Mouse (Mus musculus): ENCODE results near the gene Arl15.

Arl15 gene

DNA sequence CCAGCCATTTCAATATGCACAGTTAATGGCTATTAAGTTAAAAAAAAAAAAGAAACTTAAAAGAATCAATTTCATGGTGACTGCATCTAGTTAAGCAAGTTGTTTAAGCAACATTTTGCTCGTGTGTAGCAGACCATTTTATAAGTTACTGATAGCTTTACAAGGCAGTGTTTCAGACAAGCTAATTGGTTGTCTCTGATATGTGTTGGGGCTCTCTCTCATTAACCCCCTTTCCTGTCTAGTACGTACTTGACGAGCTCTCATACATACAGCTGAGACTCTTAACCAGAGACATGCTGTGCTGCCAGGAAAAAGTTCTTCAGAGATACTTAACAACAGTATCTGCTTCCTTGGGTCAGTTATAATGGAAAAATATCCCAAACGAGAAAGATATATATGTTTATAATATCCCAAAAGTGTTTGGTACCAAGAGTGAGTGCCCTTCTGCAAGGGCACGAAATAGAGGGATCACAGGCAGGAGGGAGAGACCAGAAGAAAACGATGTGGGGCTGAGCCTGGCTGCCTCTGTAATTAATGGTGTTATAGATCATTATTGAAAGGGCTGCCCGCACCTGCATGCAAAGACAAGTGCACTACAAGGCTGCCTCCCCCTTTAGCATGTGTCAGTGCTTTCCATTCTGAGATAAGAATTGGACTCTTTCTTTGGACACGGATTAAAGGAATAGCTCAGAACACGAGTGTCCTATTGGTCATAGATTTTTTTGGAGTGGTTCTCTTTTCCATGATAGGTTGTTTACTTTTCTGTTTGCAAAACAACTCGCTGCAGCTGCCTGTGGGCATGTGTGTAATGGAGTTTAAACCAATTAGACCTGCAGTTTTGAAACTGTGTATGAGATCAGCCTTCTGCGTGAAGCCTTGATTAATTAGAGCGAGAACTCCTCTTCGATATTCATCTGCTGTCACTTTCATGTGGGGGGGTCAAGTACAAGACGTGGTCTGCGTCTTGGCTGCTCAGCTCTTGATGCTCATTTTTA, 350.0 kb downstream of the Arl15 start:
- no peak for DNase-seq (ENCODE audit: low spot score in 2 of 2)

DNA sequence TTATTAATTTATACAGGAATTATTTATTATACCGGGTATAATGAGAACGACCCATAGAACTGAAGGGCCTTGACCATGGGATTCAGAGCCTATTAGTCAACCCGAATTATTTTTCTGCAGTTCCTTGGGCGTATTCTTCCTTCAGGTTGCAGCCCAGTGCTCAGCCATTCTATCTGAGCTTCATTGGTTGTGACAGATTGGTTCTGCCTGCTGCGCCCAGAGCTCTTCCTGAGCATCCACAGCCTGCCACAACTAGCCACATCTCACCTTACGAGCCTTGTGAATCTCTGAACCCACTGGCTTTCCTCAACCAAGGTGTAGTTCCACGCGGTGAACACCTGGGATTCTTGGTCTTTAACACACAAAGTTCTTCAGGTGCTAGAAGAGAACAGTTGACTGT, 350.9 kb downstream of the Arl15 start:
- no peak for DNase-seq (ENCODE audit: low spot score in 2 of 2)

DNA sequence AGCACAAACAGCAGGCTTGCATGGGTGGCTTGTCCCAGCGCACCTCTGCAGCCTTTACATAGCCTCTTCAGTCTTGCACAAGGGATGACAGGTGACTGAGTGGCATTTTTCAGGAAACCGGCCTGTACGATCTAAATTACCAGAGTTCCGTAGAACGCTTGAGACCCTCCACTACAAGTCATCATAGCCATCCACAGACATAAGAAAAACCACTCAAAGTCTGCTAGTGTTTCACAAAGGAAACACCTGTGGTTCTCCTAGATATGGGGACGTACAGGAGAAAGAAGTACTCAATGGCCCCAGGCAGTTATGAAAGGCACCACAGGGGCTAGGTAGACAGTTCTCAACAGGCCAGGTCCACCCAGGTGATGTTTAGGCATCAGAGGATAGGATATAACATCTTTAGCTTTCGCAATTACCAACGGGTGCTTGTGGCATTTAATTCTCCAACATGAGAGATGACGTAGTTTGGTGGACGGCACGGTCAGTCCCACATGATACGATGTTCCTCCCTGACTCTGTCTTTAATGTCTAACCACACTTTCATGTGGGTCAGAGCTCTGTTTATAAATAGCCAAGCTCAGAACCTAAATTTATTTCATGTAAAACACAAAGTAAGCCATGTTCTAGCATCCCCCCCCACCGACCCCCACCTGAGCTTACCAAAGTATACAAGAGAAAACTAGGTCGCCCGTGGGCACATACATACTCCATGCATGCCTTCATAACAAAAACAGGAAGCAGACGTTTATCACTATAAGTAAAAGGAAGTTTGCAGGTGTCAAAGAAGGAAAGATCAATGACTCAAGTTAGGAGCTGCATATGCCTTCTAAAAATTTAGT, 356.8 kb downstream of the Arl15 start:
- no peak for DNase-seq (ENCODE audit: low spot score in 2 of 2)

GRCm38 (mm10) chr13:114151698-114152069, 357.4 kb downstream of the Arl15 start:
- no peak for DNase-seq (ENCODE audit: low spot score in 2 of 2)

DNA sequence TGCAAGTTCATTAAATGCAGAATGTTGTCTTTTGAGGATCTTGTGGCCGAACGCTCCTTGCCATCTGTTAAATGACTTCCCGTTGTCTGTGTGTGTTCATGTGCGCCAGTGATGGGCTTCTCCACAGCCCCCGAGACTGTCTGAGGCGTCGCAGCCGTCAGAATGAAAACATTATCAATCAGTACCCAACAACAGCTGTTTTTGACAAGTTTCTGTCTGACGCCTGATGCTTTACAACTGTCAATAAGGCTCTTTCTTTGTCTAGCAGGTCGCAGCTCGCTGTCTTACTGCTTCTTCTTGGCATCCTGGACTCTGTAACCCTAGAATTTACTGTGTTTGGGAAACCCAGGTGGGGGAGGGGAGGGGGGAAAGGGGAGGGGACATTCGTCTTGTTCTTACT, 362.4 kb downstream of the Arl15 start:
- DNase-seq (ENCODE audit: low spot score in 2 of 2): no peak

DNA sequence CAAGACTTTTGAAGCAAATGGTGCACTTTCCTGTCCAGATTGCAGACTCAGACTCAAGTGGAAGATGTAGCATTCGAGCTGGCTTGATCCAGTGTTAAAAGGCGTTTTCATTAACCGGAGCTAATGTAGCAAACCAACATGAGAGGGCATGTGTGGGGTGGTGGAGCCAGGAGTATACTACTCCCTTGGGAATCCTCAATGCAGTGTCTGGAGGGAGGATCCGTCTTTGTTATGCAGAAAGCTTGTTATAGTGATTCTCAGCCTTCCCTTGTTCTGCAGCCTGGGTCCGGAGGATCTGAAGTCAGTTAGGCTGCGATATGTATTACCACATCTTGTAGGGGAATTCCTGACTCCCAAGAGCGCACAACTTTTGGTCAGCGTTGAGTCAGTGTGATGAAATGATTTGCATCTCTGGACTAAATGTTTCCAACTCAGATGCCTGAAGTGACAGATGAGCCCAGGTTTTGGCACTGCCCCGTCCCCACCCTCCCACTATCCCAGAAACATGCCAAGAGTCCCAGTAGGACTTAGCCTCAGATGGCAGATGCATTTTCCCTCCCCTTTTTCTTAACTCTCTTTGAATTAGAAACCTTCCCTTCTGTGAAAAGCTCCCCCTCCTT, 363.9 kb downstream of the Arl15 start:
- no peak for DNase-seq (ENCODE audit: low spot score in 2 of 2)

DNA sequence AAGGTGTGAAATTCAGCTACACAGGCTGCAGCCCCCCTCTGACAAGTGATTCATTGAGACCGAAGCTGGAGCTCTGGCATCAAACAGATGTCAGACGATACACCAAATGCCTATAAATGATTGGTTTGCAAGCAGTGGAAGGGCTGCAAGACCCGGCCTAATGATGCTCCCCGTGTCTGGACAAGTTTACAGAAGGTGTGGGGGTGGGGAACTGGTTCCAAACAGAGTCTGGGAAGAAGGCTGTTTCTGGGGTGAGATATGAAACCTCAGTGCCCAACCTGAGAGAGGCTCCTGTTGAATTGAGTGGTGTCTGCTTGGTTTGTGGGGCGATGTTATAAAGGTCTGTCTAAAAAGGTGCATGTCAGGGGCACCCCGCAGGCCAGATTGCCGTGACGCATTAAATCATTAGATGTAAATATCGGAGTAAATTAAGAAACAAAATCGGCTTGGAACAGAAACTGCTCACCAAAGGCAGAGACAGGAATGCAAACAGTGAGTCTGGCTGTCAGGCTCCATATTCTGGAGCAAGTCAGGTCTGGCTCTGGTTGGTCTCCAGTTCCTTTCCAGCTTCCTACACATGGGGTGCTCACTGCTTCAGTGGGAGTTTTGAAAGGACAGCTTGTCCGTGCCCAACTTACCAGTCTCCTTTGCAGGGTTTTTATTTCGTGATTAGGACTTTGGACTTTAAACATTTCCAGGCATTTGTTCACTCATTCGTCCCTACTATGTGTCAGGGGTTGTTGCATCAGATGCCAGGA, 365.5 kb downstream of the Arl15 start:
- DNase-seq (ENCODE audit: low spot score in 2 of 2): no peak

DNA sequence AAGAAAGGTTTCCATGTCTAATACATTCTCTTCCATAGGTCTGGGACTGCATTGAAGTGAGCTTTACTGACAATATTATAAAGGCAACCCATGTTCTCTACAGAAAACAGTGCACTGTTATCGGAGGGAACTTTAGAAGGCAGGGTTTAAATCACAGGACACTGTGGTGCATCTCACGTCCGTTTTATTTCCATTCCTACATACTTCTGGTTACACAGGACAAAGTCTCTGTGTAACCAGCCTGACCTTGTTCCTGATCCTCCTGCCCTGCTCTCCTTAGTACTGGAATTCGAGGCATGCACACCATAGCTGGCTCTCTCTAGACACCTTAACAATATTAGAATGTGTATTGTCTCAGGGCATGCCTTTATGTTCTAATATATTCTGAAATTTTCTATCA, 368.4 kb downstream of the Arl15 start:
- DNase-seq (ENCODE audit: low spot score in 2 of 2): no peak

DNA sequence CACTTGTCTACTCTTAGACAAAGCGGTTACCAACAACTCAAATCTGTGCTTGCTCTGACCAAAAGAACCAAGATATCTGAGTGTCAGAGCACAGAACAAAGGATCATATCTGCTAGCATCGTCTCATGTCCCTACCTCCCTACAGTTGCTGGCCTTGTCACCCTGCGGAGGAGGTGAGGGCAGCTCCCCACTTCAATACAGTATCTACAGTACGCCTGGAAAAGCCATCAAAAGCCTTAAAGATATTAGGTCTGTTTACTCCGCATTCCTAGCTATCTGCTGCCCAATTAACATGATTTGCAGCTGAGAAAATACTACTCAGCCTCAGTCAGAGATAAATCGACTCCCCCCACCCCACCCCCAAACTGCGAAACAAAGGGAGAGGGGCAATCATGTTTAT, 371.3 kb downstream of the Arl15 start:
- DNase-seq (ENCODE audit: low spot score in 2 of 2): no peak

DNA sequence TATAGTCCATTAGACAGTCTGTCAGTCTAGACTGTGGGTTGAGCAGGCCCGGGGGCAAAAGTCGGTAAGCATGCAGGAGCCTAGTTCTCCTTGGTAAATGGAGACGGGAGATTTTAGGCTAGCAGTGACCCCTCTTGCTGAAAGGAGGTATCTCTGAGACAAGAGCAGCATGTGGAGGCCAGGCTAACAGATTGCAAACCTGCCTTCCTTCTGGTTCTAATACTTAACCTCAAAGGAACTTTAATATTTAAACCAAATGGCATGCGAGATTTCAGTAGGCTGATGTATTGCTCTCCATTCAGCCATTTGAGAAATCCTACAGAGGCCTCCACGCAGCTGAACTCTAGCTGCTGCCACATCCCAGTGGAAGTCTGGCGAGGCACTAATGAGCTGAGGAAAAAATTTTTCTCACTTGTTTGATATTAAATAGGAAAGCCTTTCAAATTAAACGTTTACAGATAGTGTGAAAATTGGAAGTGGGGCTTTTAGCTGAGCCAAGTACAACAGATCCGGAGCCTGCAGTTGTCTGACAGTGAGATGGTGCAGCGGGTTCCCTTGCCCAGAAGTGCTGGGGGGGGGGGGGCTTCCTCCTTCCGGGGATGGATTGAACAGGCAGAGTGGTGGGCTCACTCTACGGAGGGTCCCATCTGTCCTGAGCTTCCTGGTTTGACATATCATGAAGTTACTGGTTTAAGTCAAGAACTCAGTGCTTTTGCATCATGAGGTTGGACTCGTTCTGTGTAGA, 372.3 kb downstream of the Arl15 start:
- no peak for DNase-seq (ENCODE audit: low spot score in 2 of 2)

GRCm38 (mm10) chr13:114170061-114170460, 375.8 kb downstream of the Arl15 start:
- no peak for DNase-seq (ENCODE audit: low spot score in 2 of 2)

GRCm38 (mm10) chr13:114171465-114171864, 377.2 kb downstream of the Arl15 start:
- no peak for DNase-seq (ENCODE audit: low spot score in 2 of 2)

DNA sequence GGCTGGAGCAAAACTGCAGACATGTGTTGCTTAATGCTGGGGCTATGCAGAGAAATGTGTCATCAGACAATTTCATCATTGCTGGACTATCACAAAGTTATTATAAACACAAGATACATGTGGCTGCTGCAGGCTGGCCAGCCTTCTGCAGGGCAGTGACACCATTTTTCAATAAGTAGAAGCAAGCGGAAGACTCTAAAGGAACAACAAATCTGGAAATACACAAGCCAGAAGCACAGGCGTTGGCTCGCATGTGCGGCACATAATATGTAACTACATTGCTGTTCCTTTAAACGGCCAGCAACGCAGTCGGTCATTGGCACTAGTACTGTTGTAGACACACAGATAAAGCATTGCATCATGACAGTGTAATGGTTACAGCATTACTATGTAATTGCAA, 393.8 kb downstream of the Arl15 start:
- DNase-seq (ENCODE audit: low spot score in 2 of 2): no peak

DNA sequence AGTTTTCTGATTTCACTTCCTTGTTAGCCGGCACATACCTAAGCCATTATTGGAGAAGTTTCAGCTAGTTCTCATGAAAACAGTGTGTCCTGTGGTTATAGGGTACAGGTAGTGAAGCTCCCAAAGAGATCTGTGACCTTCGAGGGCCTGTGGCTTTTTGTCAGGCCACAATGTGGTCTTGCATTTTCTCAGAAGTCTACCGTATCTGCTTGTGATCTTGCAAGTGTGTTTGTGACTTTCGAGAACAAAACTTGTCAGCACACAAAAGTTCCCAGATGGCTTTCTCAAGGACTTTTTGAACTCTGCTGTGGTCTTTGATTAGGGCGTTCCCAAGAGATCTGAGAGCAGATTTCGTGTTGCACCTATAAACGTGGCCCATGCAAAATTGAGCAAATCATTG, 394.5 kb downstream of the Arl15 start:
- no peak for DNase-seq (ENCODE audit: low spot score in 2 of 2)

DNA sequence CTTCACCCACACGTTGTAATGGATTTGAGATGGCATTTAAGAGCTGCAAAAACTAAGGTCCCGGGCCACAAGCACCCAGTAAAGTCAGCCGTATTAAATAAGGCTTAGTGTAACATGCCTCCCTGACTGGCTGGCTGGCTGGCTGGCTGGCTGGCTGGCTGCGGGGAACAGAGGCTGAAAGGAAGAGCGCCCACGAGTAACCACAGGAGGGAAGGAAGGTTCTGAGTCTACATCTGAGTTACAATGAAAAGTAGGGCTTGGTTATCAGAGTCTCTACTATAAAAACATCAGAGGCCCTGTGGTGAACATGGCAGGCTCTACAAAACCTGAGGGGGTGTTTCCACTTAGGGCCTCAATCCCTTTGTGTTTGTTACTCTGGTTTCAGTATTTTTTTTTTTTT, 395.1 kb downstream of the Arl15 start:
- DNase-seq (ENCODE audit: low spot score in 2 of 2): no peak

DNA sequence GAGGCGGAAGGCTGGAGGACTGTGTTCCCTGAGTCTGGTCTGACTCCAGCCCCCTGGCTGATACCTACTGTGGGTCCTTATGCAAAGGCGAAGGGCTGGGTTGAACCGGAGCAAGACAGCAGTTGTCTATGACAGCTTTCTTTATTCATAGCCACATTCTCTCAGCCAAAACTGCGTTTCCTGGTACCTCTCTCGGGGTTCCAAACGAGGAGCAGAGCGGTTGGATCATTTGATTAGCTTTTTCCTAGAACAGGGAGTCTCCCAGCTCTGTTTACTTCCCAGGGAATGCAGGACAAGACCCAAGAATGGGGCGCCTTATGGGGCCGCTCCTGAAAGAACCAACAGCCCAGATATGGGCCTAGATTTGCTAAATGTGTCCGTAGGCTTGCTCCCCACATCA, 396.6 kb downstream of the Arl15 start:
- DNase-seq (ENCODE audit: low spot score in 2 of 2): no peak

GRCm38 (mm10) chr13:114198252-114198799, 404.0 kb downstream of the Arl15 start:
- no peak for DNase-seq (ENCODE audit: low spot score in 2 of 2)

- no peak for DNase-seq (ENCODE audit: low spot score in 2 of 2)
Measured at GRCm38 (mm10) chr13:114199746-114200145, 405.4 kb downstream of the Arl15 start.

DNA sequence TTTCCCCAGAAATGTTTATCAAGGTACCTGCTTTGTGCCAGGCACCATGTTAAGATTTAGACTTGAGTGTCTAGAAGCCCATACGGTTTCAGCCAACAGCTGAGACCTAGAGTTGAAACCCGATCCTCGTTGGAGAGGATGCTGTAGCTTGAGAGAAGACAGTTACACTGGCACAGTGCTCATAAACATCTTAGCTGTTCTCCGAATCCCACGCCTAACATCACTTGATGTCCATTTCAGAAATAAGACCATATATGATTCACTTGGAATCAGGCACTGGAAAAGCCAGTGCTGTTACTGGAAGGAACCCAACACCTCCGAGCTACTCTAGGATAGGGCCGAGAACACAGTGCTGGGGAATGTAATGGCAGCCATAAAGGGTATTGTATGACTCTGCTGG, 406.2 kb downstream of the Arl15 start:
- DNase-seq (ENCODE audit: low spot score in 2 of 2): no peak

DNA sequence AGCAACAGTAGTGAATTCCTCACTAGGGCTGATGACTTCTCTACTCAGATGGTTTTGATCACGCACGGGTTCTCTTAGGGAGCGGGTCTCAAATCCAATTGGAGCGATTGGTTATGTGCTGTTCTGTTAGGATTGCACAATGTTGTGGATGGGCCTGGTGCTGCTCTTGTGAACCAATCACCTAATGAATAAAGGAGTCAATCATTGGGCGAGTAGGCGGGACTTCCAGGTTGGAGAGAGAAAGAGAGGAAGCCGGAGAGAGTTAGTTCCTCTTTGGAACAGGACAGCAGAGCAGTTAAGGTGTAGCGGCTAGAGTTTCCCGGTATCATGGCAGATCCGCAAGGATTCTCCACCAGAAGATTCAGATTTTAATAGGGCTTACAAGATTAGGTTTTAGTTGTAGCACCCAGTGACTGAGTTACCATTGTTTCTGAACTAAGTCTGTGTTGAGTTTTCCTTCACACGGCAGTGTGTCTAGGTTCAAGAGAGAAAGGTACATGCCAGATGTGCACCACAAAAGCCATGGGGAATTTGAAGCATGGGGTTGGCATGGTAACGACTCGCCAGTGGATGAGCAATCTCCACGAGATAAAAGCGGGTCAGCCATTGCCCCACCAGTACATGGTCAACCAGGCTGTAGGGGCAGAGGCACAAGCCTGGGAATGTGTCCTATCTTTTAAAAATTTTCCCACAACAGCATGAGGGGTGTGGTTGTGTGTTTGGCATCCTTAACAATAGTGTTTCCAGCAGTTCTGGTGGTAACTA, 408.7 kb downstream of the Arl15 start:
- DNase-seq (ENCODE audit: low spot score in 2 of 2): no peak

All from urinary bladder, postnatal 4 days (tissue).